Mouse (Mus musculus): ENCODE measurements at regions not wholly inside any gene's neighbourhood (a gene's known extent, or its start where the extent isn't known, plus 50 kb on each side); places are given as distances from the start of the nearest gene placed in this dataset.

- WGBS (ENCODE audit: insufficient replicate concordance) = 60% methylated on average over 5 of the region's 5 CpGs
- no peak overlapping the region for H3K4me2 ChIP-seq (ENCODE audit: low read depth, low read length)
Measured at GRCm38 (mm10) chr13:71874986-71875385, 88.5 kb downstream of the Irx1 start.

GRCm38 (mm10) chr13:71868763-71869162, 94.8 kb downstream of the Irx1 start:
- Histone ChIP-seq H3K9ac (ENCODE audit: low read depth, low read length) (no peak overlapping the region), H3K9me3 (replicated peaks; ENCODE audit: control insufficient read depth, low read length) (no peaks in the 10 kb centered on the region), H3K36me3 (ENCODE audit: control insufficient read depth, insufficient read depth) (no peaks in the 10 kb centered on the region), H3K27ac (ENCODE audit: low read length) (no peak overlapping the region), H3K27me3 (ENCODE audit: control insufficient read depth, insufficient read depth, low read depth, low read length) (no peaks in the 10 kb centered on the region), H3K4me1 (ENCODE audit: control insufficient read depth, low read depth, low read length) (no peaks in the 10 kb centered on the region), H3K4me2 (ENCODE audit: low read depth, low read length) (no peak overlapping the region), H3K4me3 (ENCODE audit: low read depth, low read length) (no peak overlapping the region)
- 50% methylated on average over 6 of the region's 6 CpGs for WGBS (ENCODE audit: insufficient replicate concordance)
- no peak for ATAC-seq (ENCODE audit: low read depth)

More at GRCm38 (mm10) chr13:71874986-71875385, 88.5 kb downstream of the Irx1 start:
- Histone ChIP-seq H3K36me3 (ENCODE audit: control insufficient read depth, insufficient read depth) (no peaks in the 10 kb centered on the region), H3K9ac (ENCODE audit: low read depth, low read length) (no peak overlapping the region), H3K27me3 (ENCODE audit: control insufficient read depth, insufficient read depth, low read depth, low read length) (no peaks in the 10 kb centered on the region), H3K4me3 (ENCODE audit: low read depth, low read length) (no peak overlapping the region), H3K9me3 (replicated peaks; ENCODE audit: control insufficient read depth, low read length) (no peaks in the 10 kb centered on the region), H3K27ac (ENCODE audit: low read length) (no peak overlapping the region), H3K4me1 (ENCODE audit: control insufficient read depth, low read depth, low read length) (no peaks in the 10 kb centered on the region)
- no peak for ATAC-seq (ENCODE audit: low read depth)

GRCm38 (mm10) chr13:71853426-71854025, 110.0 kb downstream of the Irx1 start:
- H3K4me1 ChIP-seq (ENCODE audit: control insufficient read depth, low read depth, low read length) = no peaks in the 10 kb centered on the region
- no peak overlapping the region for H3K27ac ChIP-seq (ENCODE audit: low read length)
- no peak overlapping the region for H3K9ac ChIP-seq (ENCODE audit: low read depth, low read length)
- no peaks in the 10 kb centered on the region for H3K27me3 ChIP-seq (ENCODE audit: control insufficient read depth, insufficient read depth, low read depth, low read length)
- H3K4me3 ChIP-seq (ENCODE audit: low read depth, low read length) = no peak overlapping the region
- H3K36me3 ChIP-seq (ENCODE audit: control insufficient read depth, insufficient read depth) = no peaks in the 10 kb centered on the region
- no peak for ATAC-seq (ENCODE audit: low read depth)
- 55% methylated on average over 7 of the region's 7 CpGs for WGBS (ENCODE audit: insufficient replicate concordance)
- H3K9me3 ChIP-seq (replicated peaks; ENCODE audit: control insufficient read depth, low read length) = no peaks in the 10 kb centered on the region
- no peak overlapping the region for H3K4me2 ChIP-seq (ENCODE audit: low read depth, low read length)

- Histone ChIP-seq H3K4me2 (ENCODE audit: low read depth, low read length) (no peak overlapping the region), H3K9ac (ENCODE audit: low read depth, low read length) (no peak overlapping the region), H3K36me3 (ENCODE audit: control insufficient read depth, insufficient read depth) (no peaks in the 10 kb centered on the region), H3K9me3 (replicated peaks; ENCODE audit: control insufficient read depth, low read length) (no peaks in the 10 kb centered on the region), H3K4me1 (ENCODE audit: control insufficient read depth, low read depth, low read length) (no peaks in the 10 kb centered on the region), H3K27me3 (ENCODE audit: control insufficient read depth, insufficient read depth, low read depth, low read length) (no peaks in the 10 kb centered on the region), H3K4me3 (ENCODE audit: low read depth, low read length) (no peak overlapping the region), H3K27ac (ENCODE audit: low read length) (no peak overlapping the region)
- WGBS (ENCODE audit: insufficient replicate concordance) = 61% methylated on average over 16 of the region's 16 CpGs
- ATAC-seq (ENCODE audit: low read depth) = no peak
Measured at GRCm38 (mm10) chr13:71804032-71804958, 159.2 kb downstream of the Irx1 start.

- H3K9ac ChIP-seq (ENCODE audit: low read depth, low read length) = no peak overlapping the region
- 65% methylated on average over 6 of the region's 6 CpGs for WGBS (ENCODE audit: insufficient replicate concordance)
- H3K9me3 ChIP-seq (replicated peaks; ENCODE audit: control insufficient read depth, low read length) = no peaks in the 10 kb centered on the region
- H3K4me2 ChIP-seq (ENCODE audit: low read depth, low read length) = no peak overlapping the region
- H3K27me3 ChIP-seq (ENCODE audit: control insufficient read depth, insufficient read depth, low read depth, low read length) = no peaks in the 10 kb centered on the region
- no peaks in the 10 kb centered on the region for H3K4me1 ChIP-seq (ENCODE audit: control insufficient read depth, low read depth, low read length)
- H3K4me3 ChIP-seq (ENCODE audit: low read depth, low read length) = no peak overlapping the region
- H3K27ac ChIP-seq (ENCODE audit: low read length) = no peak overlapping the region
- no peaks in the 10 kb centered on the region for H3K36me3 ChIP-seq (ENCODE audit: control insufficient read depth, insufficient read depth)
- ATAC-seq (ENCODE audit: low read depth) = no peak
Measured at GRCm38 (mm10) chr13:71798288-71798687, 165.2 kb downstream of the Irx1 start.

- Histone ChIP-seq H3K9ac (ENCODE audit: low read depth, low read length) (no peak overlapping the region), H3K27ac (ENCODE audit: low read length) (no peak overlapping the region), H3K4me1 (ENCODE audit: control insufficient read depth, low read depth, low read length) (no peaks in the 10 kb centered on the region), H3K36me3 (ENCODE audit: control insufficient read depth, insufficient read depth) (no peaks in the 10 kb centered on the region), H3K27me3 (ENCODE audit: control insufficient read depth, insufficient read depth, low read depth, low read length) (no peaks in the 10 kb centered on the region), H3K4me2 (ENCODE audit: low read depth, low read length) (no peak overlapping the region), H3K4me3 (ENCODE audit: low read depth, low read length) (no peak overlapping the region), H3K9me3 (replicated peaks; ENCODE audit: control insufficient read depth, low read length) (no peaks in the 10 kb centered on the region)
- WGBS (ENCODE audit: insufficient replicate concordance) = 46% methylated on average over 10 of the region's 10 CpGs
- ATAC-seq (ENCODE audit: low read depth) = no peak
Measured at GRCm38 (mm10) chr13:71784740-71785139, 178.8 kb downstream of the Irx1 start.

- Histone ChIP-seq H3K4me3 (ENCODE audit: low read depth, low read length) (no peak overlapping the region), H3K4me2 (ENCODE audit: low read depth, low read length) (no peak overlapping the region), H3K27ac (ENCODE audit: low read length) (no peak overlapping the region), H3K4me1 (ENCODE audit: control insufficient read depth, low read depth, low read length) (no peaks in the 10 kb centered on the region), H3K9ac (ENCODE audit: low read depth, low read length) (no peak overlapping the region), H3K36me3 (ENCODE audit: control insufficient read depth, insufficient read depth) (no peaks in the 10 kb centered on the region), H3K27me3 (ENCODE audit: control insufficient read depth, insufficient read depth, low read depth, low read length) (no peaks in the 10 kb centered on the region), H3K9me3 (replicated peaks; ENCODE audit: control insufficient read depth, low read length) (no peaks in the 10 kb centered on the region)
- ATAC-seq (ENCODE audit: low read depth) = no peak
- 63% methylated on average over 11 of the region's 11 CpGs for WGBS (ENCODE audit: insufficient replicate concordance)
Measured at GRCm38 (mm10) chr13:71747003-71747965, 216.2 kb downstream of the Irx1 start.

- WGBS (ENCODE audit: insufficient replicate concordance) = 28% methylated on average over 3 of the region's 3 CpGs
- H3K27me3 ChIP-seq (ENCODE audit: control insufficient read depth, insufficient read depth, low read depth, low read length) = no peaks in the 10 kb centered on the region
- ATAC-seq (ENCODE audit: low read depth) = no peak
Measured at GRCm38 (mm10) chr13:71746534-71746933, 217.0 kb downstream of the Irx1 start.

More at GRCm38 (mm10) chr13:71746534-71746933, 217.0 kb downstream of the Irx1 start:
- Histone ChIP-seq H3K9me3 (replicated peaks; ENCODE audit: control insufficient read depth, low read length) (no peaks in the 10 kb centered on the region), H3K4me2 (ENCODE audit: low read depth, low read length) (no peak overlapping the region), H3K4me1 (ENCODE audit: control insufficient read depth, low read depth, low read length) (no peaks in the 10 kb centered on the region), H3K27ac (ENCODE audit: low read length) (no peak overlapping the region), H3K4me3 (ENCODE audit: low read depth, low read length) (no peak overlapping the region), H3K9ac (ENCODE audit: low read depth, low read length) (no peak overlapping the region), H3K36me3 (ENCODE audit: control insufficient read depth, insufficient read depth) (no peaks in the 10 kb centered on the region)
